Mouse (Mus musculus) liver, embryonic 14.5 days (tissue): Measurements from ENCODE around the gene Dlk1. TPM values are rescaled to one million over a fixed set of nuclear protein-coding genes. Genes with fewer than 3 reads are reported as not detected.

Source experiments
- ATAC-seq: fragments of 200-750 bp; cut with Nextera tagmentation; 2 replicates; pipeline ENCODE4 v1.8.0; 2017; ENCODE audit warnings: moderate number of reproducible peaks, mild to moderate bottlenecking, moderate library complexity; ENCODE audit not compliant: insufficient read depth
- DNase-seq, 3 experiments: peaks; one replicate each; pipeline ENCODE4 v3.0.0-alpha.2; 2012 to 2013; ENCODE audit warnings: low read depth in 3 of 3, low spot score in 3 of 3
- H3K27ac ChIP-seq: fragments of 300-500 bp; sonication (generic); 2 replicates; pipeline ENCODE4 v1.5.1; 2014; ENCODE audit warnings: moderate library complexity, mild to moderate bottlenecking, control low read depth, inconsistent platforms
- H3K27me3 ChIP-seq: fragments of 300-500 bp; sonication (generic); 2 replicates; pipeline ENCODE4 v1.6.1; 2014; ENCODE audit warnings: mild to moderate bottlenecking, low read length, moderate library complexity; ENCODE audit not compliant: control insufficient read depth, insufficient read depth
- H3K36me3 ChIP-seq: fragments of 300-500 bp; sonication (generic); replicated peaks from 2 replicates; pipeline ENCODE4 v1.6.1; 2014; ENCODE audit warnings: low read depth; ENCODE audit not compliant: control insufficient read depth, insufficient read depth
- H3K4me1 ChIP-seq, 2 experiments: fragments of 200-500 bp in 1 of 2; fragments of 300-500 bp in 1 of 2; sonication (generic) in 1 of 2; replicated peaks; 2 replicates each; pipeline ENCODE4 v1.6.1; 2012 to 2014; ENCODE audit warnings: antibody characterized with exemption in 1 of 2, inconsistent platforms in 1 of 2, low read length in 1 of 2; ENCODE audit not compliant: control insufficient read depth in 2 of 2, insufficient read depth in 2 of 2
- H3K4me2 ChIP-seq: fragments of 300-500 bp; sonication (generic); 2 replicates; pipeline ENCODE4 v1.6.1; 2014; ENCODE audit warnings: low read depth, mild to moderate bottlenecking, control low read depth, moderate library complexity
- H3K4me3 ChIP-seq, 2 experiments: fragments of 200-500 bp in 1 of 2; fragments of 300-500 bp in 1 of 2; sonication (generic) in 1 of 2; 2 replicates each; pipeline ENCODE4 v1.5.1; 2012 to 2014; ENCODE audit warnings: low read depth in 2 of 2, low read length in 2 of 2, mild to moderate bottlenecking in 2 of 2, control low read depth in 1 of 2, inconsistent platforms in 1 of 2, moderate library complexity in 1 of 2; ENCODE audit not compliant: insufficient read depth in 1 of 2
- H3K9ac ChIP-seq: fragments of 300-500 bp; sonication (generic); replicated peaks from 2 replicates; pipeline ENCODE4 v1.6.1; 2014; ENCODE audit warnings: mild to moderate bottlenecking, control low read depth, moderate library complexity
- H3K9me3 ChIP-seq: fragments of 300-500 bp; sonication (generic); 2 replicates; pipeline ENCODE4 v1.6.1; 2016; ENCODE audit warnings: low read length, mixed read lengths; ENCODE audit not compliant: control insufficient read depth
- CTCF ChIP-seq: IDR thresholded peaks from 2 replicates; pipeline ENCODE4 v1.5.1; 2016; ENCODE audit warnings: antibody characterized with exemption, low read depth, control low read depth
- EP300 ChIP-seq: IDR thresholded peaks from 2 replicates; pipeline ENCODE4 v1.6.1; 2016; ENCODE audit warnings: antibody characterized with exemption, low read depth
- WGBS: fragments of 180-500 bp; shearing (Covaris S2); extraction: QIAGEN DNeasy Blood & Tissue Kit; methylation state at CpG from one replicate; pipeline ENCODE4 v1.1.7; 2014; ENCODE audit not compliant: insufficient replicate concordance; 5-methylcytosine and 5-hydroxymethylcytosine counted together
- polyA plus RNA-seq, 2 experiments: library from polyadenylated mRNA; depleted of rRNA in 1 of 2; stranded (reverse) in 1 of 2; unstranded in 1 of 2; fragments of >200 nt; fragmentation: Nextera tagmentation in 1 of 2; extraction: Ambion mirVana in 1 of 2; gene quantifications; 2 replicates each; pipeline versions ENCODE4 v1.2.1 to v1.2.3; 2012 to 2014

Dlk1 gene
- polyA plus RNA-seq (2012; rRNA removed) (969 and 1,200 TPM in 2 replicates), polyA plus RNA-seq (2014; fragmentation: Nextera tagmentation; extraction: Ambion mirVana) (327 and 387 TPM in 2 replicates)

GRCm38 (mm10) chr12:109452592-109452991 lies at the start of gene Dlk1:
TSS of gene Dlk1 (plus strand) at chr12:109452823.
- Histone ChIP-seq H3K4me1 (peaks cover 0 to 11% of the 10 kb centered on the region in 2 experiments; a peak in 1 of 4 replicates), H3K4me2 (peak within 1 kb of the TSS; percentile 41), H3K9me3 (no peaks in the 10 kb centered on the region), H3K36me3 (no peaks in the 10 kb centered on the region), H3K9ac (peak within 1 kb of the TSS; percentile 47), H3K4me3 (peak within 1 kb of the TSS; percentile 51 to 60), H3K27ac (no peak within 1 kb of the TSS; the same call in 1 of the 2 replicates), H3K27me3 (peaks cover 42% of the 10 kb centered on the region)
- TF ChIP-seq CTCF (no peak), EP300 (no peak)
- ATAC-seq (no peak), DNase-seq (no peak)
- WGBS, result 11% methylated on average over 10 of the region's 13 CpGs

- WGBS, result 51% methylated on average over 5 of the region's 5 CpGs
- TF ChIP-seq CTCF (no peak), EP300 (no peak)
- H3K36me3 ChIP-seq, result no peaks in the 10 kb centered on the region
- H3K9ac ChIP-seq, result no peak overlapping the region
- H3K4me2 ChIP-seq, result no peak overlapping the region
- H3K4me3 ChIP-seq, result no peak overlapping the region
- no peak for ATAC-seq
- H3K27ac ChIP-seq, result no peak overlapping the region
- no peak for DNase-seq
- no peaks in the 10 kb centered on the region for H3K9me3 ChIP-seq
- H3K4me1 ChIP-seq, result peaks cover 3 to 21% of the 10 kb centered on the region in 2 experiments; a peak in 3 of 4 replicates
- H3K27me3 ChIP-seq, result no peaks in the 10 kb centered on the region
Measured at GRCm38 (mm10) chr12:109402943-109403342, 49.7 kb upstream of the Dlk1 start.

- no peak for DNase-seq
- no peak for ATAC-seq
- Histone ChIP-seq H3K9me3 (no peaks in the 10 kb centered on the region), H3K4me1 (peaks cover 3 to 17% of the 10 kb centered on the region in 2 experiments; a peak in 3 of 4 replicates), H3K9ac (no peak overlapping the region), H3K36me3 (no peaks in the 10 kb centered on the region), H3K27ac (no peak overlapping the region), H3K4me3 (no peak overlapping the region), H3K4me2 (no peak overlapping the region), H3K27me3 (no peaks in the 10 kb centered on the region)
- TF ChIP-seq CTCF (no peak), EP300 (no peak)
- WGBS, result 73% methylated on average over 9 of the region's 9 CpGs
Measured at GRCm38 (mm10) chr12:109403752-109404151, 48.9 kb upstream of the Dlk1 start.

GRCm38 (mm10) chr12:109406018-109406417 lies 46.6 kb upstream of the Dlk1 start:
- no peaks in the 10 kb centered on the region for H3K36me3 ChIP-seq
- H3K27me3 ChIP-seq, result no peaks in the 10 kb centered on the region
- DNase-seq, result no peak
- no peak overlapping the region for H3K4me2 ChIP-seq
- H3K4me3 ChIP-seq, result no peak overlapping the region
- H3K9ac ChIP-seq, result no peak overlapping the region
- ATAC-seq, result no peak
- WGBS, result 32% methylated on average over 3 of the region's 3 CpGs
- H3K4me1 ChIP-seq, result peaks cover 3 to 11% of the 10 kb centered on the region in 2 experiments; a peak in 3 of 4 replicates
- no peaks in the 10 kb centered on the region for H3K9me3 ChIP-seq
- TF ChIP-seq EP300 (no peak), CTCF (no peak)
- H3K27ac ChIP-seq, result no peak overlapping the region

GRCm38 (mm10) chr12:109410723-109411122 lies 41.9 kb upstream of the Dlk1 start:
- Histone ChIP-seq H3K9ac (no peak overlapping the region), H3K9me3 (no peaks in the 10 kb centered on the region), H3K27me3 (no peaks in the 10 kb centered on the region), H3K4me3 (no peak overlapping the region), H3K4me1 (peaks cover 0 to 4% of the 10 kb centered on the region in 2 experiments; a peak in 1 of 4 replicates), H3K27ac (no peak overlapping the region), H3K36me3 (no peaks in the 10 kb centered on the region), H3K4me2 (no peak overlapping the region)
- no peak for TF ChIP-seq CTCF
- TF ChIP-seq EP300, result no peak
- DNase-seq (no peak), ATAC-seq (no peak)
- 49% methylated on average over 11 of the region's 11 CpGs for WGBS
